Mouse (Mus musculus): ENCODE results near the gene Pdzrn4.

The Pdzrn4 gene

DNA sequence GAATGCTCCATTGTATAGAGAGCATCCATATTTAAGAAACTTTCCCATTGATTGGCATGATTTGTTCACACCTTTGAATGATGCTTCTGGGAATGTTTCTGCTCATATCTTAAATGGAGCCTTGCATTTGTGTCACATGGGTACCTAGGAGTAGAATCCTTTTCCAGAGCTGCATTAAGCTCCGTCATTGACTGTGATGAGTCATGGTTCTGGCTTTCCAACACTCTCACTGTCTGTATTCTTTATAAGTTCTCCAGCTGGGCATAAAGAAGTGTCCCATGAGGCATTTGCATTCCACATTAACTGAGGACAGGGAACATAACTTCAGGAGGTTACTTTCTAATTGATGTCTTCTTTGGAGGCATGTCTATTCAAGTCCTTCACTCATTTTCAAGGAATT is 106.1 kb downstream of the Pdzrn4 start:
- no peak for DNase-seq

DNA sequence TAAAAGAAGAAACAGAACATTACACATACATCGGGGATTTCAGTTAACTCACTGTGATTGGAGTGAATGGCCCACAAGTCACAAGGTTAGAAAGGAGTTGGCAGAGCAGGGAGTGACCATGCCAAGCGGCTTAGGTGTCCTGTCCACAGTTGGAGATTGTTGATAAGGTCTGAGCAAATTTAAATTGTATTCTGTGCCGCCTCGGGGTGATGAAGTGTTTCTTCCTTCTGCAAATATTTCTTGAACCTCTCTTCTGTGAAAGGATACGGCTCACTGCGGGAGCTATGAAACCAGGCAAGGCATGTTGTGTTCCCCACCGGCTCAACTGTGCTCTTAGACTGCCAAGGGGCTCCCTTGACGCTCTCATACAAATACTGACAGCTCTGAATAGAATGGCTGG is 112.7 kb downstream of the Pdzrn4 start:
- no peak for DNase-seq

GRCm38 (mm10) chr15:92515651-92516050 is 119.0 kb downstream of the Pdzrn4 start:
- DNase-seq: no peak

- peak; percentile 16 for DNase-seq
Measured at GRCm38 (mm10) chr15:92520677-92521225, 124.1 kb downstream of the Pdzrn4 start.

DNA sequence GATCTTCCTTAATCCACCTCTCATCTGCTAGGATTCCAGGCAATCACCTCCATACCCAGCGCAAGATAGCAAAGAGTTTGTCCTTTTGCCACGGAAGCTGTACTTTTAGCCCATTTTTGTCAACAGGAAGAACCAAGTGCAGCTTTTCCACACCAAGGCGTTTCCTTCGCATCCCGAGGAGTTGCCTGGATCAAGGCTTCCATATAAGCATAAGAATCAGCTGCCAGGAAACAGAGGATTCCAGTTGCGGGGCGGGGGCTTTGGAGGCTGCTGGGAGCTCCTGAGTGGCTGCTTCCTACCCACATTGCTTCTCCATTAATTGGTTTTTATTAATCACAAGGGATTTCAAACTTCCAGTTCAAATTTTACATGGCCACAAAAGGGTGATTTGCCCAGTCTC is 125.0 kb downstream of the Pdzrn4 start:
- no peak for DNase-seq

GRCm38 (mm10) chr15:92524917-92525316 is 128.2 kb downstream of the Pdzrn4 start:
- no peak for DNase-seq

GRCm38 (mm10) chr15:92525416-92525815 is 128.7 kb downstream of the Pdzrn4 start:
- DNase-seq: no peak

GRCm38 (mm10) chr15:92526731-92527130 is 130.1 kb downstream of the Pdzrn4 start:
- no peak for DNase-seq

DNA sequence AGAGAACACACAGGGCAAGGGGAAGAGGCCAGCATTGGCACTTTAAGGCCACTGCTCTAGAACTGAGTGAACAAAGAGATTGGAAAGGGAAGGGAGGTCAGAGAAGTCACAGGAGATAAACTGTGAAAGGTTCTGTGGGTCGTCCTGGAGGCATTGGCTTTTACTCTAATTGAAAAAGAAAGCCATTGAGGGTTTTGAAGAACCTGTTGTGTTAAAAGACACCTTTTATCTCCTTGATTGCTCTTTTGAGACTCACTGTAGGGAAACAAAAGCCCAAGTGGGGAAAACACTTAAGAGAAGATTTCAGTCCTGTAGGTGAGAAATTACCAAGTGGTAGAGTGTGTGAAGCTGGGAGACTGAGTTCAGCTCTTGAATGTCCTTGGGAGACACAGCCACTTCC is 146.6 kb downstream of the Pdzrn4 start:
- no peak for DNase-seq

DNA sequence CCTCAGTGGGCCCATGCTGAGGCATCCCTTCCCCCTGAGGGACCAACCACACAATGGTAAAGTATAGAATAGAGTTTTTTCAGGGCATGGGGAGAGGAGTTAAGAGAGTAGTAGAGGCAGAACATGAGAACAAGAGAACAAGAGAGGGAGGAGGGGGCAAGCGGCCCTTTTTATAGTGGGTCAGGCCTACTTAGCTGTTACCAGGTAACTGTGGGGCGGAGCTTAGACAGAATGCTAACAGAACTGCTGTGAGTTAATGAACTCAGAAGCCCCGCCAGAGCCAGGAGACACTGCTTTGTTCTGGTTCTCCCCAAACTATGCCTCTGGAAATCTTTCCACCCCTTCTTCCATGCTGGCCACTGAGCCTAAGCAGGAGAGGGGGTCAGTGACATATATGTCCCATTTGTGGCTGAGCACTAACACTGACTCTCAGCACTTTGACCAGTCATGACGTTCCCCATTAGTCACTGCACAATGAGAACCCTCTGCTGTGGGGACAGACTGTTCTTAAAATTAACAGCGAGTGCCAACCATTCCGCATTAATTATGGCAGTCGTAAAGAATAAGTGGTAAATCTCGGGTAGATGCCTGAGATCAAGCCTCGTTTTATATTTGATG is 150.7 kb downstream of the Pdzrn4 start:
- no peak for DNase-seq

GRCm38 (mm10) chr15:92555012-92555574 is 158.4 kb downstream of the Pdzrn4 start:
- no peak for DNase-seq

- DNase-seq: no peak
Measured at GRCm38 (mm10) chr15:92555716-92556115, 159.0 kb downstream of the Pdzrn4 start.

DNA sequence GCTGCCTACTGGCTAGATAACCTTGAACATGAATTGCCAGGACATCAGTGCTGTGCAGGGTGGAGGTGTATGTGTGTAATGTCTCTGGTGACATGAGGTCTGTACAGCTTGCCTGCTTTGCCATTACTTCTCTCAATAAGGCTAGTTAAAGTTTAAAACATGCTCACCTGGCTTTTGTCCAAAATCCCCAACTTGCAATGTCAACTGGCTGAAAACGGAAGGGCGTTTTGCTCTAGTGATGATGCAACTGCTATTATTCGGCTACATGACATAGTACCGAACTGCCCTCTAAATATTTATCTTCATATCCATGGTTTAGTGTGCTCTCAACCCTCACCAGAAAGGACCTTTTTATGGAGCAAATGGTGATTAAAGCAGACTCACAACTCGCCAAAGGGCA is 161.9 kb downstream of the Pdzrn4 start:
- no peak for DNase-seq

GRCm38 (mm10) chr15:92562149-92562548 is 165.5 kb downstream of the Pdzrn4 start:
- no peak for DNase-seq

- no peak for DNase-seq
Measured at GRCm38 (mm10) chr15:92563576-92563975, 166.9 kb downstream of the Pdzrn4 start.

DNA sequence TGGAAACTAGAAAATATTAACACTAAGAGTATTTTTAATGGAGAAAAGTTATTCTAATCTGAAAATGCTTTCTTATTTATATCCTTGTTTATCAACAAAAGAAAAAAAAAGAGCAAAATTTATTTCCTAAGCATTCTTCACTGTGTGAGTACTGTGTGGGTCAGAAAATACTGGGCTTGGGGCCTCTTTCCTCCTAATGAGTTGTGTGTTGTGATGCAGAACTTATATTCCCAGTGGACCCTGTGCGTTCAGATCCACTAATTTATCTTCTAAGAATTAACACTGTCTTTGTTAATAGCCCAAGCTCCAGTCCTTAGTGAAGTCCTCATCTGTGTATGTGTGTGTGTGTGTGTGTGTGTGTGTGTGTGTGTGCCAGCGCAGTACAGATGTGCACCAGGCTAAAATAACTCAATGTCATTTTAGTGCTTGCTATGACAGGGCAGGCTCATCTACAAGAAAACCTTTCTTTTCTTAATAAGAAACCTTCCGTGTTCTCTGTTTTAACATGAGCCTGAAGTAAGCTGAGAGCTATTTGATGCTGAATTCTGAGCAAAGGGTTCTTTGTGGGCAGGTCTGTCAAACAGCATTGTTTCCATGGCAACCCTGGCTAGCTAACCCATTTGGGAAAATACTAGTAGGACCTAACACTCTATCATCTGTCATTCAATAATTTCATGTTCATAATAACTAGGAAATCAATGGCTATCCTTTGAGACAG is 174.0 kb downstream of the Pdzrn4 start:
- DNase-seq: no peak

DNA sequence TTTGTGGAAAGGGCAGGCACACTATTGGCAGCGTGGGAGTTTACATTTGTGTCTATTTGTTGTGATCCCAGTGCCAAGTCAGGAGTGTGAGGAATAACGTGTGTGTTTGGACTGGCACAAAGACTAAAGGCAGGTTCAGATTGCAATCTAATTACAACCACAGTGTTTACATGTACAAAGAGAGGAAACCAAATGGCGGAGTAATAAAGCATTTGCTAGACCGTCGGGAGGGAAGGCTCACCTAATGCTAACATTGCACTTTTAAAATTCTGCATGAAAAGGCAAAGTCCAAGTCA is 174.5 kb downstream of the Pdzrn4 start:
- DNase-seq: no peak

DNA sequence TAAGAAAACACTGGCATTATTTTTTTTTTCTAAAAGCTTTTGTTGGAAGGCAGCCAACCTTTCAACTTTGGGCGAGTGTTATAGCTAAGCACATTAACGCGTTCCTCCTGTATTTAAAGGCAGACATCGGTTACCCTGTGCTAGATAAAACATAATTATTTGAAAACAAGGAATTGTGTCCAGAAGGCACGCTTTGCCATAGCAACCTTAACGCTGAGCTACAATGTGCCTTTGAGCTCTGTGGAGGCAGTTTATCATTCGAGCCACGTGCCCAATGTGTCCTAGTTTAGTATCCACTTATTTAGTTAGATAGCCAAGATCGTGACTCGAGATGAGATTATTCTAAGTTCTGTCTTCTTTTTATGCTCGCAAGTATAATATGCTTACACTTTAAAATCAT is 180.8 kb downstream of the Pdzrn4 start:
- DNase-seq: no peak

- no peak for DNase-seq
Measured at GRCm38 (mm10) chr15:92580217-92580616, 183.5 kb downstream of the Pdzrn4 start.

DNA sequence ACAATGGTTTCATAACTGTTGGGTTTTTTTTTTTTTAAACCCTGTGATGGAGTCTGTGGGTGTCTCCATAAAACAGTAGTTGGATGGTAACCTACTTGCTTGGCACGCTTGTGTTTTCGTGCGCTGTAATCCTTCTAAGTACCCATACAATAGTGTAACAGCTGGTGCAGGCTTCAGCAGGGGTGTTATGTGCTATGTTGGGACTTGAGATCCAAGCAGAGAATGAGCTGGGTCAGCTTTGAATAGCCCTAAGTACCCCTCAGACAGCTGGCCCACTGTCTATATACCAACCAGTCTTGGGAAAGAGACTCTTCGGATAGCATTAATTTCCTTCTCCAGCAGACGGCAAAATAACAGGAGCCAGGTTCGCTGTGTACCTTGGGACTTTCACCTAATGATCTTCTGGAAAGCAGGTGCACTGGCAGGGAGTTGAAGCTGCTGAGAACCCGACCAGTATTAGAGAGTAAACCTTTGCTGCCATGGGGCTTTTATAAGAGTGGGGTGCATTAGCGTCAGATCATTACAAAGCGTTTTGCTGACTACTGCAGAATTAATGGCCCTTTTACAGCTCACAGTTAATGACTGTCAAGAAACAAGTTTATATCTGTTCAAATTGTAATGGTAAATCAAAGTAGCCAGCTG is 184.2 kb downstream of the Pdzrn4 start:
- no peak for DNase-seq

DNA sequence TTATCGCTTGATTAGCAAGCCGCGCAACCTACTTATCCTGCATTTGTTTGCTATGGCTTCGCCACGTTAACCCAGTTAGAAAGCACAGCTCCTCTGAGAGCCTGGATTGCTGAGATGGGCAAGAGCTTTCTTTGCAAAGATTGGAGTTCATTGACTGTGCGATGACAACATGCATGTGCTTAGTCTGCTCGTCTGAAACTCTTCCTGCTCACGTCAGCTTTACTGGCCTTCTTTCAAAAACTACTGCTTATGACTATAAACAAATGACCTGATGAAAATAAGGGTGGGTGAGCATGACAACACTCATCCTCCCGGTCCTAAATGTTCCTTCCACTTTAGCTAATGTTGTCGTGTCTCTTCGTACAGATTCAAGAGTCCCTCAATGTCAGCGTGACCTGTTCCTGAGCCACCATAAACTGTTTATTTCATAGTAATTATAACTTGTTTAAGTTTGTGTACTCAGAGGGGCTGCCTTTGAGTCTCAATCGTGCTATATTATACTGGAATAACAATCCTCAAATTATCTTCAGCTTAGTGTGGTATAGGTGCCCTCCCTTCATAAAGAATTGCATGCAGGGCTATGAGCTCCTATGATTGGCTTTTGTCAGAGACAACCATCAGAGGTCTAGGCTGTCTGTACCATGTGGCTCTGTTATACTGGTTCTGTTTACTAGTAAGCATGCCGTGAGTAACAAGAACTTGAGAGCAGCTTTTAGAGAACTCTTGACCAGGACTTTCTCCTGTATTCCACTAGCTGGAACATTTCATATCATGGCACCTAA is 187.9 kb downstream of the Pdzrn4 start:
- no peak for DNase-seq

- DNase-seq: no peak
Measured at GRCm38 (mm10) chr15:92587431-92587830, 190.8 kb downstream of the Pdzrn4 start.

- DNase-seq: no peak
Measured at GRCm38 (mm10) chr15:92594721-92595120, 198.0 kb downstream of the Pdzrn4 start.
